Mouse (Mus musculus) fat pad, adult 2 months (tissue): Measurements from ENCODE around the gene Serpina16.
"Not testable (repeated sequence)": the region's sequence is repeated elsewhere in the genome, so short reads cannot be mapped to it uniquely, and the experiment has no call there.

ENCODE experiments used
- DNase-seq: peaks from one replicate; pipeline ENCODE4 v3.0.0-alpha.2; 2011; ENCODE audit warnings: low read depth, low spot score; ENCODE audit errors: extremely low read depth

The Serpina16 gene

GRCm38 (mm10) chr12:103676039-103676438 is at the start of gene Serpina16:
Gene Serpina16, minus strand, starts transcription at chr12:103676139.
- DNase-seq, result no peak

- DNase-seq, result no peak
Observed at GRCm38 (mm10) chr12:103711537-103711936, 35.6 kb upstream of the Serpina16 start.

- DNase-seq, result no peak
Observed at GRCm38 (mm10) chr12:103710405-103710804, 34.5 kb upstream of the Serpina16 start.

GRCm38 (mm10) chr12:103706113-103706512 is 30.2 kb upstream of the Serpina16 start:
- DNase-seq, result no peak

GRCm38 (mm10) chr12:103705547-103705946 is 29.6 kb upstream of the Serpina16 start:
- peak; percentile 1 for DNase-seq

GRCm38 (mm10) chr12:103700144-103700750 is 24.3 kb upstream of the Serpina16 start:
- no peak for DNase-seq

GRCm38 (mm10) chr12:103695429-103695828 is 19.5 kb upstream of the Serpina16 start, which contains the start of gene Serpina1f:
Gene Serpina1f, minus strand, starts transcription at chr12:103695529.
- DNase-seq, result no peak

GRCm38 (mm10) chr12:103688221-103688814 is 12.4 kb upstream of the Serpina16 start:
- DNase-seq, result no peak

GRCm38 (mm10) chr12:103687021-103687420 is 11.1 kb upstream of the Serpina16 start:
- no peak for DNase-seq

- DNase-seq, result no peak
Observed at GRCm38 (mm10) chr12:103686050-103686449, 10.1 kb upstream of the Serpina16 start.

GRCm38 (mm10) chr12:103685386-103685785 is 9.4 kb upstream of the Serpina16 start:
- no peak for DNase-seq

- DNase-seq, result no peak
Observed at GRCm38 (mm10) chr12:103683775-103684174, 7.8 kb upstream of the Serpina16 start.

GRCm38 (mm10) chr12:103681739-103682138 is 5.8 kb upstream of the Serpina16 start:
- DNase-seq, result no peak

GRCm38 (mm10) chr12:103681169-103681568 is 5.2 kb upstream of the Serpina16 start:
- no peak for DNase-seq

- DNase-seq, result not testable (repeated sequence)
Observed at GRCm38 (mm10) chr12:103679853-103680252, 3.9 kb upstream of the Serpina16 start.

- DNase-seq, result peak; percentile 50
Observed at GRCm38 (mm10) chr12:103673179-103673578, 2.8 kb downstream of the Serpina16 start.

GRCm38 (mm10) chr12:103671483-103671882 is 4.5 kb downstream of the Serpina16 start:
- DNase-seq, result no peak

- no peak for DNase-seq
Observed at GRCm38 (mm10) chr12:103670964-103671363, 5.0 kb downstream of the Serpina16 start.

GRCm38 (mm10) chr12:103670344-103670743 is 5.6 kb downstream of the Serpina16 start:
- no peak for DNase-seq

- no peak for DNase-seq
Observed at GRCm38 (mm10) chr12:103665286-103665685, 10.7 kb downstream of the Serpina16 start.

GRCm38 (mm10) chr12:103662053-103662452 is 13.9 kb downstream of the Serpina16 start:
- not testable (repeated sequence) for DNase-seq

- DNase-seq, result no peak
Observed at GRCm38 (mm10) chr12:103660076-103660475, 15.9 kb downstream of the Serpina16 start.

GRCm38 (mm10) chr12:103659171-103659570 is 16.8 kb downstream of the Serpina16 start:
- DNase-seq, result no peak
